In the genomic region with DNA sequence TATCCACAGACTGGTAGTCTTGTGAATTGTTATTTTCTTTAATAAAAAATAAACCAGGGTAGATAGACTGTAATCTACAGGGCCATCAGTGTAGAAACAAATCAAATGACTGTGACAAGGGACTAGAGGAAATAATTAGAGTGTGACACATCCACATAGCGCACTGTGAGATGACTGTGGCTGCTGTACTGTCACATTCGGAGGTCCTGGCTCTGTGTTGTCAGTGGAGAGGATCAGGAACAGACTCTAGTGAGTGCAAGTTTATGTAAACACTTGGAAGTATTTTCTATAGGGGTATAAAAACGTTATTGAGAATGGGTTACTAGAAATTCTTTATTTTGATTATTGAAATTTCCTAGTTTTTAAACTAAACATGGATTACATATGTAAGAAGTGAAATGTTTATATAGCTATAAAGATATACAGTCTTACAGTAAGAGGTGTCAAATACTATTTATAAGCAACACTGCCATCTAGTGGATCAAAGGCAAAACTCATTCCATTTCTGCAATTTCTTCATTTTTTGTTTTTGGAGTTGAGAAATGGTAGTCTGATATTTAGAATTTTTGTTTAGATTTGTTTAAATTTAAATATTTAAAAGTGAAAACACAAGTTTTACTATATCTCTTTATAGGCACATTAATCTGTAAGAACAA, we compare ENCODE assay signal across 11 mouse cellular contexts. TPM values are rescaled to one million over a fixed set of nuclear protein-coding genes. Genes with fewer than 3 reads are reported as not detected.
DNase-seq lines count a peak whose midpoint lies in the region; ATAC-seq and TF ChIP-seq lines count a peak whose summit lies in the region.
"Had no signal": no experiment of that assay in that cellular context is flagged by ENCODE, and none has a peak within 500 bp of the region (broad histone marks: within the 10 kb centered on the region; RNA-seq: fewer than 3 reads in every experiment).

No protein-coding gene starts in this region.

- POLR2A ChIA-PET in Patski (lab: Charles Lee) = no interaction called here

- in situ Hi-C loops in Patski (cut with MboI; ENCODE audit: low pct_unique_long_range_greater_than_20kb) = loop anchor here (25.0 kb wide), 1 partner anchor 453 kb away; no protein-coding TSS in a partner anchor

- H3K4me2 ChIP-seq in lung, embryonic 14.5 days = no peak overlapping the region
- no peak overlapping the region for H3K4me2 ChIP-seq in forebrain, embryonic 15.5 days (replicated peaks)
- no peak overlapping the region for H3K4me2 ChIP-seq in neural tube, embryonic 15.5 days
- H3K4me2 ChIP-seq: heart, embryonic 15.5 days; liver, embryonic 15.5 days had no signal

- H3K4me1 ChIP-seq in lung, embryonic 14.5 days (ENCODE audit: insufficient read depth) = no peaks in the 10 kb centered on the region
- H3K4me1 ChIP-seq in forebrain, embryonic 15.5 days = no peaks in the 10 kb centered on the region
- no peaks in the 10 kb centered on the region for H3K4me1 ChIP-seq in neural tube, embryonic 15.5 days
- H3K4me1 ChIP-seq: heart, embryonic 15.5 days; liver, embryonic 15.5 days had no signal

- ATAC-seq in lung, embryonic 14.5 days (ENCODE audit: insufficient read depth) = peak; percentile 82; the same call in 1 of the 2 replicates
- no peak for ATAC-seq in Patski
- peak; percentile 46 for ATAC-seq in forebrain, embryonic 15.5 days (replicated peaks)
- peak; percentile 56; the same call in 1 of the 2 replicates for ATAC-seq in neural tube, embryonic 15.5 days (ENCODE audit: low FRiP score)
- no peak; the same call in 1 of the 2 replicates for ATAC-seq in granulocyte monocyte progenitor cell, adult 5-6 weeks (replicated peaks; ENCODE audit: poor library complexity, severe bottlenecking)

- no peaks in the 10 kb centered on the region for H3K9me3 ChIP-seq in lung, embryonic 14.5 days (ENCODE audit: low read depth, low read length)
- H3K9me3 ChIP-seq in forebrain, embryonic 15.5 days = no peaks in the 10 kb centered on the region
- H3K9me3 ChIP-seq in neural tube, embryonic 15.5 days (replicated peaks) = no peaks in the 10 kb centered on the region
- H3K9me3 ChIP-seq: heart, embryonic 15.5 days; liver, embryonic 15.5 days had no signal

- 31% methylated on average over 3 of the region's 3 CpGs for WGBS in lung, embryonic 14.5 days
- WGBS in forebrain, embryonic 15.5 days = 47% methylated on average over 3 of the region's 3 CpGs
- WGBS in neural tube, embryonic 15.5 days = 48% methylated on average over 3 of the region's 3 CpGs

- no peak overlapping the region for H3K4me3 ChIP-seq in lung, embryonic 14.5 days (ENCODE audit: low read depth, low read length)
- H3K4me3 ChIP-seq in forebrain, embryonic 15.5 days = no peak overlapping the region
- no peak overlapping the region for H3K4me3 ChIP-seq in neural tube, embryonic 15.5 days (replicated peaks)
- H3K4me3 ChIP-seq: heart, embryonic 15.5 days; liver, embryonic 15.5 days had no signal

- no peak overlapping the region for H3K27ac ChIP-seq in lung, embryonic 14.5 days (ENCODE audit: low read depth)
- H3K27ac ChIP-seq in forebrain, embryonic 15.5 days (replicated peaks) = no peak overlapping the region
- no peak overlapping the region for H3K27ac ChIP-seq in neural tube, embryonic 15.5 days (replicated peaks)
- H3K27ac ChIP-seq: heart, embryonic 15.5 days; liver, embryonic 15.5 days had no signal

- CTCF ChIA-PET in Patski (lab: Charles Lee) = interaction anchor here (0.5 to 1.6 kb wide), 5 partner anchors 9 to 36 kb away, joined by 3 read pairs; no protein-coding TSS in a partner anchor

- peak; percentile 81 for DNase-seq in lung, embryonic 14.5 days
- DNase-seq in lung, adult 18-20 months = no peak
- no peak for DNase-seq in Patski (ENCODE audit: low read depth, low spot score)
- no peak for DNase-seq in testis, postnatal 10 days (ENCODE audit: low spot score)
- DNase-seq in cerebellum, postnatal 36 days = no peak
- DNase-seq: cerebellum, adult 11 months had no signal

- no peaks in the 10 kb centered on the region for H3K27me3 ChIP-seq in lung, embryonic 14.5 days (ENCODE audit: insufficient read depth, low read length)
- no peaks in the 10 kb centered on the region for H3K27me3 ChIP-seq in Patski
- no peaks in the 10 kb centered on the region for H3K27me3 ChIP-seq in forebrain, embryonic 15.5 days
- no peaks in the 10 kb centered on the region for H3K27me3 ChIP-seq in neural tube, embryonic 15.5 days (replicated peaks)
- H3K27me3 ChIP-seq: heart, embryonic 15.5 days; liver, embryonic 15.5 days had no signal

- no peak overlapping the region for H3K9ac ChIP-seq in lung, embryonic 14.5 days
- no peak overlapping the region for H3K9ac ChIP-seq in forebrain, embryonic 15.5 days (replicated peaks)
- no peak overlapping the region for H3K9ac ChIP-seq in neural tube, embryonic 15.5 days (replicated peaks)
- H3K9ac ChIP-seq: heart, embryonic 15.5 days; liver, embryonic 15.5 days had no signal

- peak; percentile 49 for TF ChIP-seq CTCF in lung, embryonic 14.5 days (IDR thresholded peaks at IDR 0.05; ENCODE audit: low read depth)
- TF ChIP-seq CTCF in Patski (IDR thresholded peaks at IDR 0.05) = peak; percentile 26

- H3K36me3 ChIP-seq in lung, embryonic 14.5 days (ENCODE audit: insufficient read depth) = peaks cover 4% of the 10 kb centered on the region; the same call in 1 of the 2 replicates
- peaks cover 19% of the 10 kb centered on the region for H3K36me3 ChIP-seq in forebrain, embryonic 15.5 days
- peaks cover 38% of the 10 kb centered on the region for H3K36me3 ChIP-seq in neural tube, embryonic 15.5 days
- H3K36me3 ChIP-seq: liver, embryonic 15.5 days had no signal

RNA-seq across cellular contexts. Expression of a gene that starts 59.6 kb away (rescaled TPM):
- polyA plus RNA-seq in lung, embryonic 14.5 days (2014; fragmentation: Nextera tagmentation; extraction: Ambion mirVana) = 8.0 TPM in 2 replicates
- polyA plus RNA-seq in Patski (2021) = 10.8 TPM
- 16.5 and 17.5 TPM in 2 replicates for polyA plus RNA-seq in forebrain, embryonic 15.5 days (2015; fragmentation: Nextera tagmentation; extraction: Ambion mirVana)
- 12.2 and 14.1 TPM in 2 replicates for polyA plus RNA-seq in neural tube, embryonic 15.5 days (2015; fragmentation: Nextera tagmentation; extraction: Ambion mirVana)
- total RNA-seq in granulocyte monocyte progenitor cell, adult 5-6 weeks (2014; fragmentation: Nextera tagmentation) = not detected in 2 replicates
- not detected in 2 replicates for total RNA-seq in granulocyte monocyte progenitor cell, adult 5-6 weeks (2017)

Comparison
In these comparisons a context has a peak if more than half of its experiments do, and no peak if none do; other contexts are left out.
1. ATAC-seq: peak in lung, embryonic 14.5 days (single experiment), forebrain, embryonic 15.5 days (single experiment) and neural tube, embryonic 15.5 days (single experiment); none in Patski (single experiment) and granulocyte monocyte progenitor cell, adult 5-6 weeks (single experiment).